In the genomic region with DNA sequence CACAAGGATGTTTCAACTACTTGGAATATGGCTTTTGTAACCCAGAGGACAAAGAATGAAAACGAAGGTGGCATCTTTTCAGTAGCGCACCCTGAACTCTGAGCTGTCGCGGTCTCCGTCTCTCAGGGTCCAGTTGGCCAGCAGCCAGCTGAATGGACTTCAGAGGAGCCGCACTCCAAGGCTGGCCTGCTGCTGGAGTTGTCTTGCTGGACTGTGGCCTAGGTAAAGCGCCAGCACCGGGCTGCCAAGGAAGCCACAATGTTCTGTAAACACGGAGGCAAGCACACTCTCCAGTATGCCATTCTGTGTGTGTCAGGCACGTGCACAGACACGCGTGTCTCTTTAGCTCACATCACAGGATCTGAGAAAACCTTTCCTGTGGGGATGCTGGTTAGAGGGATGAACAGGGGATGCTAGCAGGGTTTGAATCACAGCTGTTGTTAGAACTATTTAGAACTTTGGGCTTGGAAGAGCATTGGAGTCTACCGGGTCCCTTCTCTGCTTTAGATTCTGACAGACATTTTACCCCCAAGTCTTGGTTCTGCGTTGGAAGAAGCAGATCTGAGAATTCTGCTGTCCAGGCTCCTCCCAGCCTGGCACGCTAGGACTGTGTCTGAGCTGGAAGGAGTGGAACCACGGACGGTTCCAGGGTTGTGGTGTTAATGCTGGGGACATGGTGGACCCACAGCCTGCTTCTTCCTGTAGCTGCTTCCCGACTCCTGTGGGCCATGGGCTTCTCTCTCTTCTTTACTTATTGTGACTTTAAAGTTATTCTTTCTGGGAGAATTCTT, we compare ENCODE assay signal across 7 mouse cellular contexts. TPM values are rescaled to one million over a fixed set of nuclear protein-coding genes. Genes with fewer than 3 reads are reported as not detected.
DNase-seq lines count a peak whose midpoint lies in the region.

No protein-coding gene starts in this region.

- intact Hi-C loops in gastrocnemius, postnatal 14 days (cut with DNase I; ENCODE audit: low total_unique reads) = no loop called here

- DNase-seq in right cerebral cortex, adult 18-20 months = peak; percentile 13
- no peak for DNase-seq in right cerebral cortex, postnatal 25 days
- peak; percentile 57 for DNase-seq in gastrocnemius, postnatal 14 days
- DNase-seq in kidney, postnatal 4 days = peak; percentile 77 to 85
- peak; percentile 40 for DNase-seq in skeletal muscle tissue, adult 2 months (ENCODE audit: low read depth, low spot score)
- no peak for DNase-seq in spleen, postnatal 4 days (ENCODE audit: low spot score in 2 of 2)
- DNase-seq in yolk sac, embryonic 10.5 days (ENCODE audit: low spot score) = no peak

RNA-seq across cellular contexts. Expression of a gene that starts 16.1 kb away (rescaled TPM):
- 10 to 100 TPM; 12.3 to 17.7 TPM for total RNA-seq in gastrocnemius, postnatal 14 days (2021)

Comparison
In these comparisons a context has a peak if more than half of its experiments do, and no peak if none do; other contexts are left out.
1. DNase-seq: peak in right cerebral cortex, adult 18-20 months (single experiment), gastrocnemius, postnatal 14 days (single experiment), kidney, postnatal 4 days (2 of 2) and skeletal muscle tissue, adult 2 months (single experiment); none in right cerebral cortex, postnatal 25 days (single experiment), spleen, postnatal 4 days (0 of 2) and yolk sac, embryonic 10.5 days (single experiment).